Mouse (Mus musculus) R1 (cell line): ENCODE results near the gene Nlrp10.

Experiments
- DNase-seq: peaks from one replicate; pipeline ENCODE4 v3.0.0-alpha.2; 2018; ENCODE audit warnings: low read depth, low spot score

Nlrp10 gene

DNA sequence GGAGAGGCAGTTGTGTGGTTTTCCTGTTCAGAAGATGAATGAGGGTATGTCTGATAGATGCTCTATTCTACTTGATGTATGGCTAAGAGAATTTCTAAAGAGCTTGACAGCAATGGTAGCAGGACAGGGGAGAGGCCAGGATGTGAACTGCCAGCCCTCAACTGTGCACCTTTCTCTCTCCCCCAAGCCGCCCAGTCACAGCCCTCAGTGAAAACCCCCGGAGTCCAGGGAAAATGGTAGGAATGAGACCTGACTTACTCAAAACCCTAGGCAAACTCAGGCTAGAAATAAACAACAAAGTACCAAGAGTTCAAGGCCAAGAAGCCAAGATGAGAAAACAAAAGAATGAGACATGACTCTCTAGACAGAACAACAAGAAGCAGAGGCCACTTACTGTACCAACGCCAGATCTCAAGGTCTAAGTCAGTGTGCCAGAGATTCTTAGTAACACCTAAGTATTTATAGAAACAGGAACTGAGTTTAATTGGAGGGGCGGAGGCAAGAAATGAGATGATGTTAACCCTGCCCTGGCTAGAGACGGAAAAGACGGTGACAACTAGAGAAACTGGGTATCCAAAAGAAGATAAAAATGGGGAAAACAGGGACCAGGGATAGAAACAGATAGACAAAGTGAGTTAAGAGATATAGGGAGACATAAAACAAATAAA lies at the start of gene Nlrp10:
Gene Nlrp10, minus strand, starts transcription at position 453 of the 668 bp plus-strand sequence.
- no peak for DNase-seq

DNA sequence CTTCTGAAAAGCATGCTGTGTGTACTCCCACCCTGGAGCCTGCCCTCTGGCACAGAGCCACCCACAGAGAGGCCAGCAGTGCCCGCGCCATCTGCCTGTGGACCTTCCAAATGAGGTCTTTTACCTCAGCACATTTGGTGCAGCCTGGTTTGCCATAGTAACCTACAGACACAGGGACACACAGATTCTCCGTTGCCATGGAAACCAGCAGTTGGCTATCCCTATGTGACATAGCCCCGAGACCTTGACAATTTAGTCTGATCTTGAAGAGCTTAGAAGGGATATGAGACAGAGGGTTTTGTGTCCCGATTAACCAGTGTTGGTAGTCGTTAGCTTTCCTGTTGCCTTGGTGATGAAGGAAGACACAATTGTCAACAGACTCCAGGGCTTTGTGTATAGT lies 42.3 kb upstream of the Nlrp10 start:
- peak; percentile 66 for DNase-seq

DNA sequence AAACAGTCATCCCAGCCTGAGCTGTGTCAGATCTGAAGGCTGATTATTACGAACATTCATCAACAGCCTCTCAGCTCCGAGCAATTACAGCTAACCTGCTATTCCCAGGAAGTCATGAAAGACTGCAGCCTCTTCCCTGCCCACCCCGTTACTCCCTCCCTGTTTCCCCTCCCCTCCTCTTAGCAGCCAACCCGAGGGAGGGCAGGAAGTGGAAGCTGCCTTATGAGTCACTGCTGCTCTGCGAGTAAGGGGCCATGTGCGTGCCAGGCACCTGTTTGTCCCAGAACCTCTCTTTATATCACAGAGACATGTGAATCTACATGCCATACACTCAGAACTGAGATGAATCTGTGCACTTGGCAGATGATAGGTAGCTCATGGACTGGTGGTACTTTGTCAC lies 38.2 kb upstream of the Nlrp10 start:
- no peak for DNase-seq

DNA sequence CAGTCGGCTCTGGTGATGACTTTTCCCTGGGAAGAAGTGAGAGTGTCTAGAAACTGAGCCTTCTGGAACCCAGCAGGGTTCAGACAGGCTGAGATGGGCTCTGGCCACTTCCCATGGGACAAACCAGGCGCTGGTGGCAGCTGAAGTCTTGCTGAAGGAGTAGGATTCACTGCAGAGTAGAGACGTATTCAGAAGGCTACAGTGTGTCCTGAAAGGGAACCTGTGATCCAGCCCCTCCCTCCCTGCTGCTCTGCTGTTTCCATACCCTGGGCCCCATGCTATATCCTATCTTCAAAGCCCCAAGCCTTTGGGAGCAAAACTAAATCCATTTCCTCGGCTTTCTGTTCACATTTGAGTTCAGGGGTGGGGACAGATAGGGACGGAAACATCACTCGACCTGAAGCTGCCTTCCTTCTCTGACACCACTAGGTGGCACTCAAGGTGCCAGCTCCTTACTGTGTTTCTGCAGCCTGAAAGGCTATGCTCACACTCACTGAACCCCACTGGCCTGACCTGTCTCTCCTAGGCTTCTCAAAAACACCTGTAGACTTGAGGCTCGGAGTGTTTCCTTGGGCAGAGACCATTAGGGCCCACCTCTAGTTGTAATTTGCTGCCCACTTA lies 36.9 kb upstream of the Nlrp10 start:
- DNase-seq: peak; percentile 74

DNA sequence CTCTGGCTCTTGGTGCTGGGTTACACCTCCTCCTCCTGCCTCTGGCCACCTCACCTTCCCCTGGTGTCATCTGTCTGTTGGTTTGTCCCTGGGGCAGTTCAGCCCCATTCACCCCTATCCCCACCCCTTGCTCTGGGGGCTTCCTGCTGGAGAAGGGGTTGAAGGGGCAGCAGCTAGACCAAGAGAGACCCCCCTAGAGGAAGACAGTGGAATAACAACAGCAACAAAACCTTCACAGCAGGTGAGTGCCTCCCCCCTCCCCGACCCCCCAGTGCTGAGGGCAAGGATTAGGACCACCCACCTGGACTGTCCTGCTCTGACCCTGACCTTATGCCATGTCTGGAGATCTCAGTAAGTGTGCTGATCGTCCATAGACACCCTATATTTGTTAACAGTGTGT lies 36.0 kb upstream of the Nlrp10 start:
- DNase-seq: no peak

DNA sequence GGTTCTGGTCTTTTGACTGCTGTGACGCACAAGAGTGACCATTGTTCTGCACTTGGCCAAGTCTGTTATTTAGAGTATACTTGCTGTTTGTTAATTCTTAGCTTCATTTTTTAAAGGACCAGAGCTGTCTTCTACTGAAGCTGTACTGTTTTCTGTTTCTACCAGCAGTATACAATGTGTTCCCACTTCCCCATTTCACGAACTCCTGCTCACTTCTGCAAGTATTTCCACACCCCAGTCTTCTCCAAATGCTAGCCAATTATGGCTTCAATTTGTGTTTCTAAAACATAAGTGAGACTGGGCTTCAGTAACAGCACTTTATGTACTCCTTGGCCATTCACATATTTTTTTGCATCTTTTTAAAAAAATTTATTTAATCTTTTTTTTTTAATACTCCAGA lies 27.8 kb upstream of the Nlrp10 start:
- no peak for DNase-seq

DNA sequence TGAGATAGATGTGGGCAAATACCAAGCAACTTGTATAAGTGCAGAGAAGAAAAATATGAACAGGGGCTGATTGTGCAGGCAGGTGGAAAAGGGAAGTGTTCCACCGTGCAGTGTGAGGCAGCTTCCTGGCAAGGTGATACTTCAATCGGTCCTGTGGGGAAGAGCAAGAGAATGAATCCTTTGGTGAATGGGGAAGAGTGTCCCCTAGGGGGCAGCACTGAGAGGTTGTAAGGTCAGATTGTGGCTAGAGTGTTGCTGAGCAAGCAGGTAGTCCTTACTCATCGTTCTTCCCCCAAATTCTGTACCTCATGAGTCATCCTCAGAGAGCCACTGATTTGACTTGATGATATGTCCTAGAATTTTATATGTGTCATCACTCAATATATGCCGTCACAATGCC lies 24.2 kb upstream of the Nlrp10 start:
- DNase-seq: peak; percentile 87

DNA sequence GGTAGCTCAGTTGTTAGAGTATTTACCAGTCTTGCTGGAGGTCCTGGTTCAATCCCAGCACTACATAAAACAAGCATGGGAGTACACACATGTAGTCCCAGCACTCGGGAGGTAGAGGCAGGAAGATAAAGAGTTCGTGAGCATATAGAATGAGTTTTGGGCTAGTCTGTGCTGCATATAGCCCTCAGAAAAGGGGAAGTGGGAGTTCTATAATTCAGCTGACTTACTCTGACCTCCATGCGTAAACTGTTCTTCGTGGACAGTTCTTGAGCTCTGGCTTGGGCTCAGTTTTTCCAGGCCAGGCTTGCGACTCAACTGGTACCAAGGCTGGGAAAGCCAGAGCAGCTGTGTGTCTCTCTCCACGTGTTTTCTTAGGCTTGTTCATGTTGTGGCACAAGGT lies 22.8 kb upstream of the Nlrp10 start:
- DNase-seq: no peak

DNA sequence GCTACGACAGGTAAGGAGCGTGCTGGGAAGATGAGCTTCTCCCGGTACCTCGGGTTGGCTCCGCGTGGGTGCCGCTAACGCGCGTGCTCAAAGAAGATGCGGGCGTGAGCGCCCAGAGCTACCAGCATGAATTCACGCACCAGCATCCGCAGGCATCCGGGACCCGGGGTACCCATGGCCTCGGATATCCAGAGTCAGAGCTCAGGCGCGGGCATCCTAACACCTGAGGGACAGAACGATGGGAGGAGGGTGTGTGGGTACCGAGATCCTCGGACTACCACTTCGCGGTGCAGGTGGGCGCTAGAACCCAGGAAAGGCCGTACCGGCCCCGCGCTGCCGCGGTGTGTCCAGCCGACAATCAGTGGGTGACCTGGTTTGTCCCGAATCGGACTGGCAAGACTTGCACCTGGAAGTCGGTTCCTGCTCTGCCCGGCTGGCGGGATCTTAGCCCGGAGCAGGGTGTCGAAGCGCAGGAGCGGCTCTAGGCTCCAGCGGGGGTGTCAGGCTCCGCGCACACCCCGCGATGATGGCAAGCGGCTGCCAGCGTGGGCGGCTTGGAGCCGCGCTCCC lies 20.9 kb upstream of the Nlrp10 start:
- peak; percentile 41 for DNase-seq

DNA sequence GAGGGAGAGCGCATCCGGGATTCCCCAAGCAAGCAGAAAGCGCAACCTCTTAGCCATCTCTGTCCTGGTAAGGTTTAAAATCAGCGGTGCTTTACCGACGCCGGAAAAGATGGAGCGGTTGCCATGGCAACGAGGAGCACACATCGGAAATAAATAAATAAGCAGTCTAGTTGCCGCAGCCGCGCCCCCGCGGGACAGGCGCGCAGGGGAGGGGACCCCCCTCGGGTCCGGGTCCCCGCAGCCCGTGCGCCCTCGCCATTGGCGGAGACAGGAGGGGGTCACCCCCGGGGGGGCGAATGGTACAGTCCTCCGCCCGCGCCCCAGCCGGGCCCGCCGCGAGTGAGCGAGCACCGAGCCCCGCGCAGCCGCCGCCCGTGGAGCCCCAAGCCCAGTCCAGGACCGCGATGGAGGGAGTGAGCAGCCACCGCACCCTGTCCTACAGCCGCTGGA lies 20.4 kb upstream of the Nlrp10 start, which contains the start of gene Tub:
Gene Tub, plus strand, starts transcription at position 27 of the 450 bp plus-strand sequence.
- DNase-seq: peak; percentile 86

DNA sequence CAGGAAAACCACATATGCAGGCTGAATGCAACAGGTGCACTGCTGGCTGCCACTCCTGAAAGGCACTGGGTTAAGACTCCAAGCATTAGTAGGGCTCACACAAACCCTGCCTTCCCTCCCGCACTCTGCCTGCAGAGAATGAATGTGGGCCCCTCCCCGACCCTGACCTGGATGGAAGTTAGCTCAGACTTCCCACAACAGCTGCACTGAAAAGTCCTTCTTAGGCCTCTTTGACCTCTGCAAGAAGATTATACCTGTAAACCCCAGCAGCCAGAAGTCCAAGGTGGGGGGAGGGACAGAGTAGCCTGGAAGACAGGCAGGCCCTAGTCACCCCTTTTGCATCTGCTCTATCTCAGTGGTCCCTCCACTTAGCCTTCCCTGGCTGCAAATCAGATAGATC lies 19.3 kb upstream of the Nlrp10 start:
- DNase-seq: peak; percentile 29

DNA sequence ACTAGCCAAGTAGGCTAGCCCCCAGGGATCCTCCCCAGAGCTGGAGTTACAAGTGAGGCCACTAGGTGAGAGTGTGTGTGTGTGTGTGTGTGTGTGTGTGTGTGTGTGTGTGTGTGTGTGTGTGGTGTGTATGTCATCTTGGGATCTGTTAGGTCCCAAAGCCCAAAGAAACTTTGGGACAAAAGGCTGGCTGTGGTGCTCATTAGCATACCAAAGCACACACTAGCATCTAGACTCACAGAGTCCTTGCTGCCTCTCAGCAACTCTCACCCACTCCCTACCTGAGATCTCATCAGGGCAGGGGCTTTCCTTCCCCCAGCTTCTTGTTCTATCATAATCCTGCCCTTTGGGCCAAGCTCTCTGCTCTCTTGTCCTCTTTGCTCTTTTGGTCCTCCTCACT lies 18.6 kb upstream of the Nlrp10 start:
- DNase-seq: peak; percentile 32

DNA sequence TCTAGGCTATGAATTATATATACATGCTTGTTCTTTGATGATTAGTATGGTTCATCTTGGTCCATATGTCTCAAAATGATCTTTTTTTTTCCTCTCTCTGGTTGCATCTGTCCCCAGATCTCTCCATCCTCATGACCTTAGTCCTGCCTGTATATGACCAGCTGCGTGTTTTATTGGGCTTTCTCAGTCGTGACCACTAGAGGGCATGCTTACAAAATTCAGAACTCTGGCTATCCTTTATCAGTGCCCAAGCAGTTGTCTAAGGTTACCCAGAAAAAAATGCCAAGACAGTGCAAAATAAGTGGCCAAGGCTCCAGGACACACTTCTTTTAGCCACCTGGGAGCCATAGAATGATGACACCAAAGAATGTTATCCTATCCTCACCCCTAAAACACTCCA lies 14.0 kb upstream of the Nlrp10 start:
- DNase-seq: peak; percentile 70

DNA sequence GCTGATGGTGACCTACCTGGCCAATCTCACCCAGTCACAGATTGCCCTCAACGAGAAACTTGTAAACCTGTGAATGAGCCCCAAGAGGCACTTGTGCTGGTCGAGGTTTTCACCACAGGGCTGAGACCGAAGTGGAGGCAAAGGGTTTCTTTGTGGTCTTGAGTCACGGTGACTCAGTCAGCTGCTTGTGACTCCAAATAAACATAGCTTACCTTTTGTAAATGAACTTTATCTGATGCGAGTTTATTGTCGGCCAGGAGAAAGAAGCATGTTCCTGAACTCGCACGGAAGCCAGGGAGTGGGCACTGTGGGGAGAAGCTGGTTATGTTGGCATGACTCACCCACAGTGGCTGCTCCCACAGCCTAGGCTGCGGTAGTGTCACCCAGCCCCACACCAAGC lies 11.5 kb upstream of the Nlrp10 start:
- DNase-seq: no peak

DNA sequence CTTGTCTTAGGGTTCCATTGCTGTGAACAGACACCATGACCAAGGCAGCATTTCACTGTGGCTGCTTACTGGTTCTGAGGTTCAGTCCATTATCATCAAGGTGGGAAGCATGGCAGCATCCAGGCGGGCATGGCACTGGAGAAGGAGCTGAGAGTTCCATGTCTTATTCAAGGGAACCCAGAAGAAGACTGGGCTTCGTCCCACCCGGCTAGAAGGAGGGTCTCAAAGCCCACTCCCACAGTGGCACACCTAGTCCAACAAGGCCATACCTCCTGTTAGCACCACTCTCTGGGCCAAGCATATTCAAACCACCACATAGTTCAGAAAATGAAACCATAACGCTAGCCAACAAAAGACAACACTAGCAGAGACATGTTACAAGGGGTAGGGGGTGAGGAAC lies 6.6 kb upstream of the Nlrp10 start:
- no peak for DNase-seq

DNA sequence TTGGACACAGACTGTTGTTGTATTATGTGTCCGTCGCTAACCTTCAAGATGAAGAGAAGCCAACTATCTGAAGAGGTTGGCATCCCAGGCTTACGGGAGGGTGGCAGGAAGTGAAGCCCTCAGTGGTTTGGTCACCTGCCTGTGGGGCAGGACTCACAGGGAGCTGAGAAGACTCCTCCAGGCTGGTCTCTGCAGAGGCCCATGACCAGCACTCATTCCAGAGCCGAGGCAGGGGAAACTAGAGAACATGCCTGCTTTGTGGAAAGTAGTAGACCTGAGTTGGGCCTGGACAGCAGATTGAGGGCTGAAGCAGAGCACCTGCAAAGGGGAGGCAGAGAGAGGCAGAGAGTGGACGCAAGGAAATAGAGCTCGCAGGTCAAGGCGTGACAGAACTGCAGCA lies 5.4 kb upstream of the Nlrp10 start:
- DNase-seq: no peak

DNA sequence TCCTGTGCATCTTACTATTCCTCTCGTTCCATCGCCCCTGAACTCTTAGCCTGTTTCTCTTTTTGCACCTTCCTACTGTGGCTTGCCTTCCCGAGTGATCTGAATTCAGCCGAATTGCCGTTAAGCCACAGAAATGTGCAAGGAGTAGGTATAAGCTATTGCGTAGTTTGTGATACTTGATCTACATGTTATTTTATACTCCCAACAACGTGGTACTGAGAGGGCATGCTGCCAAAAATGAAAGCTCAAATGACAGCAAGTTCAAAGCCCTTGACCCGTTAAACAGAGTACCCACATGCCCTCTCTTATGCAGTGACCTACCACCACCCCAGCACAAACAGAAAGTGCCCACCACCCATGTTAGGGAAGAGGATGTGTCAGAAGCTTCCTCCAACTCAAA lies 4.9 kb upstream of the Nlrp10 start:
- no peak for DNase-seq

DNA sequence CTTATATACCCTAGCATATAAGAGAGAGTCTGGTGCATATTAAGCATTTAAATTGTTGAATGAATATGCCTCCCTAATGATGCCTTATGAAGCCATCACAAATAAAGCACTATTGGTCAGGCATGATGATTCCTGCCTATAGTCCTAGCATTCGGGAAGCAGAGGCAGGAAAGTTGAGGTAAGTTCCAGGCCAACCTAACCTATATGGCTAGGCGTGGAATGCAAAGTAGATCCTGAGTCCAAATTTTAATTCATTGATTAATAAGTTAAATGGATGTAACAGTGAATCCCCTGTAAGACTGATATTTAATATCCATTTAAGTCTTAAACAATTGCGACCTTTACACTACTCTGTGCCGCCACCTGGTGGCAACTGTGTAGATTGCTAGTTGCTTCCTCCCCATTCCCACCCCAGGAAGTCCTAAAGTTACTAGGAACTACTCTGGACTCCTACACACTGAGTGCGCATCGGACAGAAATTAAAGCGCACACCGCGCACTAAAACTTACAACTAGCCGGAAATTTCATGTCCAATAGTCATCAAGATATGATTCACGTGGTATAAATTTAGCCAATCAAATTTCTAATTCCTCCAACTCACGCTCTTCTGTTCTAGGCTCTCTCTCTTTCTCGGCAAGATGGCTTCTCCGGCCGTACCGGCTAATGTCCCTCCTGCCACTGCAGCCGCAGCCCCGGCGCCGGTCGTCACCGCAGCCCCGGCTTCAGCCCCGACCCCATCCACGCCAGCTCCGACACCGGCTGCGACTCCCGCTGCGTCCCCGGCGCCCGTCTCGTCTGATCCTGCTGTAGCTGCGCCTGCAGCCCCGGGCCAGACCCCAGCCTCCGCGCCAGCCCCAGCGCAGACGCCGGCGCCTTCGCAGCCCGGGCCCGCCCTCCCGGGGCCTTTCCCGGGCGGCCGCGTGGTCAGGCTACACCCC lies 4.1 kb upstream of the Nlrp10 start, which contains the start of gene Eif3f:
Gene Eif3f, plus strand, starts transcription at position 624 of the 938 bp plus-strand sequence.
- peak; percentile 99 for DNase-seq

DNA sequence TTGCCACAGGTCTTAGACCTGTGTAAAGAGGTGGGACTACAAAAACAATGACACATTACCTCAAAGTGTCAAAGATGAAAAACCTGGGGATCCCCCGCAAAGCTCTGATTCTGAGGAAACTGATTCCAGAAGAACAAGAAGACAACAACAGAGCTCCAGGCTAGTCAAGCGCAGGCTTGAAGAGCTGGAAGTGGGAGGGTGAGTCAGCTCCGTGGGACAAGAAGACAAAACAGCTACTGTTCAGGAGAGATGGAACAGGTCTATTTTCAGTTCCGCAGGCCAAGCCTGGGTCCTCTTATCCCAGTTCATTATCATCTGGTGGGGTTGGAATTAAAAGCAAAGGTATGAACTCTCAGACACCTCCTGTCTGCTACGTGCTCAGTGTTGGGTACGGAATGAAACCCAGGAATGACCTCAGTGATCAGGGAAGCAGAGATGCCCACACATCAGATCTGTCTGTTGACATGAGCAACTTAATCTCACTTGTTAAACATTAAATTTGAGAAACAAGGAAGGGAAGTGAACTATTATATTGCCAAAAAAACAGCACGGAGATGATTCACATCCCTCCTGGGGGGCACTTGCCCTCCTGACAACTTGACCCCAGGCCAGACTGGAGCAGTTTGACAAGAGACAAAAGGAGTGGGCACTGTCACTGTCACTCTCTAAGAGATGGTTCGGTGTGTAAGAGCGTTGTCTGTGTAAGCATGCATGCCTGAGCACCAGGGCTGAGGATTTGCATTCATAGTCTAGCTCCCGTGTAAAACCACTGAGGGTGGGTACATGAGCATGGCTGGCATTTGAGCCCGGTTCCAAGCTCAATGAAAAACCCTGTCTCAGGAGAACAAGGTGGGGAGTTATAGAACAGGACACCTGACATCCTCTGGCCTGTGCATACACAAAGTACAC lies 1.4 kb downstream of the Nlrp10 start:
- DNase-seq: no peak

DNA sequence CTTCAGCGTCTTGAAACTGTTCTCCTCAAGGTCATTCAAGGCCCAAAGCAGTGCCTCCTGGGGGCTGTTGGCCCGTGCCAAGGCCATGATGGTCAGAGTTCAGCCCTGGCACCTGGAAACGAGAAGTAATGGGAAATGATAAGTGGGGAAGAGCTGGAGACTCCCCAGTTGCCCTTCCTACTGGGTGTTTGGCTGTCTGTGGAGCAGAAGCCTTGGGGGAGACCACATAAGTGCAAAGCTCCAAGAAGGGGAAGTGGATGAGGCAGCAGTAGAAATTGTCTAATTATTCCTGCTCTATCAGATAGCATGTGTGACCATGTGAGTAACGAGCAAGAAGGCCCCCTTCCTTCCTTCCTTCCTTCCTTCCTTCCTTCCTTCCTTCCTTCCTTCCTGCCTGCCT lies 2.9 kb downstream of the Nlrp10 start:
- DNase-seq: no peak

DNA sequence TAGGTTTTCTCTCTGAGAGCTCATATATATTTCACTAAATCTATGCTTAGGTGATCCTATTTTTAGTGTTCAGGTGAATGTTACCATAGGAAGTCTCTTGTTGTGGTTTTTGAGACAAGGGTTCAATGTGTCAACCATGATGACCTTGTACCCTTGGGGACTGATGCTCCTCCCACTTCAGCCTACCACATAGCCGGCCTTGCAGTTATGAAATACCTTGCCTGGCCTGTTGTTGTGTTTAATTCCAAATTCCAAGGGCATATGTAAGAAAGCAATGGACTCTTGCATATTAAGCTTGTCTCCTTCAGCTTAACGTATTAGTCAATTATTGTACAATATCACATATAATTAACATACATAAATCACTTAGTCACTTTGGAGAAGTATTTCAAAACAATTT lies 26.0 kb downstream of the Nlrp10 start:
- DNase-seq: no peak
